Mouse (Mus musculus) fibroblast of lung, adult 2 months (primary cell): ENCODE results near the gene Ltbp1.
A peak's percentile ranks its signal among the peaks of the same experiment; 100 is the strongest.

Experiments
- DNase-seq: peaks from one replicate; pipeline ENCODE4 v3.0.0-alpha.2; 2011; ENCODE audit warnings: low read depth

Gene Ltbp1

GRCm38 (mm10) chr17:75067314-75067713 lies 61.9 kb downstream of the Ltbp1 start:
- no peak for DNase-seq

- no peak for DNase-seq
Measured at GRCm38 (mm10) chr17:75069232-75069631, 63.9 kb downstream of the Ltbp1 start.

GRCm38 (mm10) chr17:75071174-75071573 lies 65.8 kb downstream of the Ltbp1 start:
- DNase-seq = no peak

- no peak for DNase-seq
Measured at GRCm38 (mm10) chr17:75071749-75072148, 66.4 kb downstream of the Ltbp1 start.

GRCm38 (mm10) chr17:75073887-75074286 lies 68.5 kb downstream of the Ltbp1 start:
- DNase-seq = no peak

- no peak for DNase-seq
Measured at GRCm38 (mm10) chr17:75074978-75075699, 69.8 kb downstream of the Ltbp1 start.

- DNase-seq = no peak
Measured at GRCm38 (mm10) chr17:75081401-75081800, 76.0 kb downstream of the Ltbp1 start.

GRCm38 (mm10) chr17:75082449-75082848 lies 77.1 kb downstream of the Ltbp1 start:
- DNase-seq = no peak

GRCm38 (mm10) chr17:75087296-75087941 lies 82.1 kb downstream of the Ltbp1 start:
- DNase-seq = no peak

- DNase-seq = no peak
Measured at GRCm38 (mm10) chr17:75088232-75088631, 82.9 kb downstream of the Ltbp1 start.

- peak; percentile 68 for DNase-seq
Measured at GRCm38 (mm10) chr17:75088727-75089126, 83.4 kb downstream of the Ltbp1 start.

- DNase-seq = no peak
Measured at GRCm38 (mm10) chr17:75090556-75090955, 85.2 kb downstream of the Ltbp1 start.

GRCm38 (mm10) chr17:75093563-75093962 lies 88.2 kb downstream of the Ltbp1 start:
- DNase-seq = no peak

- no peak for DNase-seq
Measured at GRCm38 (mm10) chr17:75094591-75094990, 89.2 kb downstream of the Ltbp1 start.

GRCm38 (mm10) chr17:75096727-75097126 lies 91.4 kb downstream of the Ltbp1 start:
- DNase-seq = no peak

GRCm38 (mm10) chr17:75097367-75097766 lies 92.0 kb downstream of the Ltbp1 start:
- DNase-seq = no peak

- no peak for DNase-seq
Measured at GRCm38 (mm10) chr17:75101215-75101614, 95.8 kb downstream of the Ltbp1 start.

- DNase-seq = no peak
Measured at GRCm38 (mm10) chr17:75101994-75102393, 96.6 kb downstream of the Ltbp1 start.

GRCm38 (mm10) chr17:75107412-75107811 lies 102.0 kb downstream of the Ltbp1 start:
- no peak for DNase-seq

- no peak for DNase-seq
Measured at GRCm38 (mm10) chr17:75107879-75108278, 102.5 kb downstream of the Ltbp1 start.

GRCm38 (mm10) chr17:75109081-75109716 lies 103.8 kb downstream of the Ltbp1 start:
- no peak for DNase-seq

- DNase-seq = peak; percentile 92
Measured at GRCm38 (mm10) chr17:75110252-75111205, 105.2 kb downstream of the Ltbp1 start.
